Mouse (Mus musculus) G1E (cell line): ENCODE results near the gene Tgfbr3. TPM values are rescaled to one million over a fixed set of nuclear protein-coding genes. Genes with fewer than 3 reads are reported as not detected.

Experiments
- ATAC-seq: 2 replicates; pipeline ENCODE4 v1.8.0; 2016; ENCODE audit warnings: mild to moderate bottlenecking; ENCODE audit not compliant: insufficient number of reproducible peaks, poor library complexity, low FRiP score, severe bottlenecking; ENCODE audit errors: extremely low read depth
- DNase-seq: peaks from one replicate; pipeline ENCODE4 v3.0.0; 2012; ENCODE audit warnings: low spot score
- H3K27me3 ChIP-seq: 2 replicates; pipeline ENCODE4 v1.6.1; 2012; ENCODE audit warnings: mild to moderate bottlenecking, low read length, inconsistent platforms; ENCODE audit not compliant: insufficient read depth
- H3K36me3 ChIP-seq: replicated peaks from 2 replicates; pipeline ENCODE3; 2012; ENCODE audit warnings: mild to moderate bottlenecking, inconsistent platforms
- H3K4me1 ChIP-seq: 2 replicates; pipeline ENCODE4 v1.6.1; 2012; ENCODE audit warnings: low read depth, low read length, inconsistent platforms, mixed read lengths; ENCODE audit not compliant: insufficient read depth
- H3K4me3 ChIP-seq: 2 replicates; pipeline ENCODE4 v1.5.1; 2012; ENCODE audit warnings: low read depth, mild to moderate bottlenecking, inconsistent platforms, low read length, moderate library complexity, mixed read lengths
- H3K9me3 ChIP-seq: replicated peaks from 2 replicates; pipeline ENCODE4 v1.6.1; 2012; ENCODE audit warnings: inconsistent platforms
- CTCF ChIP-seq: IDR thresholded peaks from 2 replicates; pipeline ENCODE4 v1.5.1; 2012; ENCODE audit warnings: low read depth, low read length, inconsistent platforms, mixed read lengths
- GATA1 ChIP-seq: IDR thresholded peaks from 2 replicates; pipeline ENCODE4 v1.6.1; 2012; ENCODE audit warnings: borderline replicate concordance, low read length, inconsistent platforms, mixed read lengths
- GATA2 ChIP-seq: IDR thresholded peaks from 2 replicates; pipeline ENCODE4 v1.6.1; 2012; ENCODE audit warnings: low read depth, low read length, inconsistent platforms, borderline replicate concordance
- POLR2AphosphoS5 ChIP-seq: IDR thresholded peaks from 2 replicates; pipeline ENCODE4 v1.6.1; 2012; ENCODE audit warnings: low read depth, low read length, inconsistent platforms; ENCODE audit not compliant: insufficient replicate concordance
- TAL1 ChIP-seq: conservative IDR thresholded peaks from 2 replicates; pipeline ENCODE4 v1.6.1; 2012; ENCODE audit warnings: low read depth, low read length, inconsistent platforms, mixed read lengths
- polyA plus RNA-seq: library from polyadenylated mRNA; stranded (reverse); fragments of >175 nt; gene quantifications from 2 replicates; pipeline ENCODE4 v1.2.3, GENCODE M21; 2012
- total RNA-seq, 2 experiments: library from RNA; stranded (forward) in 1 of 2; stranded (reverse) in 1 of 2; fragments of 200-1000 nt in 1 of 2; fragments of >200 nt in 1 of 2; fragmentation: Nextera tagmentation in 1 of 2; gene quantifications; 2 replicates each; pipeline ENCODE4 v1.2.3; 2014 to 2017

The Tgfbr3 gene
- total and polyA plus RNA-seq, 3 experiments, result 0.05 TPM; not detected in 2

DNA sequence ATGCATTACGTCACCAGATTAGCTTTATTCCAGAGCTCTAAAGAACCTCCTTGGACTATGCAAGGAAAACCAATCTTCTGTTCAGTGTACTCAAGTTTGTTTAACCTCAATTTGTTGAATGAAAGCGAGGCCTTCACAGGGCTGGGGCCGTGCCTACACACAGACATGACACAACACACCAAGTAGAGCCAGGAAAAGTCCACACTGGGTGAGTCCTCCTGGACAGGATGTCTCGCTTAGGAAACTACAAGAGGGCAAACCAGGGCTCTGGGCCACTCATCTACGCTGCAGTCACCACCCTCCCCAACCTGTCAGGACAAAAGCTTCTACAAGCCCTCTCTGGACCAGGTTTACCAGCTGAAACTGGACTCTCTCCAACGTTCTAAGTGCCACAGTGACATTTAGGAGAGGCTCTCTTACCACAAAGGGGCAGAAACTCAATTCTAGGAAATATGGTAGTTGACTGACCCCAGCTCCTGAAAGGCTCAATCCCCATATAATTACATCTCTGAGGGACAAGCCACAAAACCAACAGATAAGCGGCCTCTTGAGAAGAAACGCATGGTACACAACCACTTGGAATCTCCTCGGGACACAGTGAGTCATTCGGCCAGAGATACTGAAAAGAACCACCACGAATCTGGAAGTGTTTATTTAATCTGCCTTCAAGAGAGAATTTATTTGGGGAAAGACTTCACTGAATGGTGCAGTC, 122.6 kb downstream of the Tgfbr3 start:
- ATAC-seq (no peak), DNase-seq (no peak)
- no peak overlapping the region for H3K4me3 ChIP-seq

DNA sequence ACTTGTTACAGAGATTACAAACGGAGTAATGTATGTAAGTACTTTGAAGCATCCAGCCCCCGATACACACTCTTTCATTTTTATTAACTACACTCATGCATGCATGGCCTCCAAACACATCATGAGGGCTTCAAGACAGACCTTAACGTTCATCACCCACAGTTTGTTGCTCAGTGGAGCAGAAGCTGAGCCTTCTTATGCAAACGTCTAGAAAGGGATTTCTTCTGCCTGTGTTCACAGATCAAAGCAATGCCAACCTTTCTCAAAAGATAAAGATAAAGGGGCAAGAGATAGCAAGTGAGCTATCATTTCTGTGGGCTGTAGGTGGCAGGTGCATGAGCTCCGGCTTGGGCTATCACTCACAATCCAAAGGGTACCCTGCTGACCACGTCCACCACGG, 123.7 kb downstream of the Tgfbr3 start:
- Histone ChIP-seq H3K9me3 (no peaks in the 10 kb centered on the region), H3K4me3 (no peak overlapping the region), H3K4me1 (no peaks in the 10 kb centered on the region), H3K27me3 (no peaks in the 10 kb centered on the region), H3K36me3 (no peaks in the 10 kb centered on the region)
- DNase-seq (no peak), ATAC-seq (no peak)
- no peak for TF ChIP-seq POLR2AphosphoS5
- no peak for TF ChIP-seq TAL1
- TF ChIP-seq GATA1, result no peak
- no peak for TF ChIP-seq GATA2
- TF ChIP-seq CTCF, result no peak

More for the DNA sequence above, 122.6 kb downstream of the Tgfbr3 start:
- Histone ChIP-seq H3K4me1 (no peaks in the 10 kb centered on the region), H3K36me3 (no peaks in the 10 kb centered on the region), H3K9me3 (no peaks in the 10 kb centered on the region), H3K27me3 (no peaks in the 10 kb centered on the region)
- no peak for TF ChIP-seq POLR2AphosphoS5
- TF ChIP-seq CTCF, result no peak
- TF ChIP-seq TAL1, result no peak
- TF ChIP-seq GATA1, result no peak
- no peak for TF ChIP-seq GATA2

DNA sequence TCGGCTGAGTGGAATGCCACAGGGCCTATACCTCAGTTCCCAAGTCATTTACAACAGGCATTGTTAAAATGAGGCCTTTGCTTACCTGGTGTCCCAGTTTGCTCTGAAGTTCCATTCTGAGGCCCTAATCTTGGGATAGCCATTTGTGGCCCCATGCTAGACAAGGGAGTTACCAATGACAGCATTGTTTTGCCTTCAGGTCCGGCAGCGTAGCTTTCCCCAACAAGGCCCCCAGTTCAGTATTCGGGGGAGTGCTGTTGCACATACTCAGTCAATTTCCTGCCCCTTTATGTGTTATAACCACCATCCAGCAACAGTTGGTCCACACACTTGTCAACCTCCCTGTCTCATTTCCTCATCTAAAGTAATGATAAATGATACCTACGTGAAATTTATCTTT, 124.2 kb downstream of the Tgfbr3 start:
- TF ChIP-seq POLR2AphosphoS5 (no peak), TAL1 (no peak), GATA2 (no peak), CTCF (no peak), GATA1 (no peak)
- ATAC-seq (no peak), DNase-seq (no peak)
- no peaks in the 10 kb centered on the region for H3K9me3 ChIP-seq
- no peaks in the 10 kb centered on the region for H3K4me1 ChIP-seq
- H3K27me3 ChIP-seq, result no peaks in the 10 kb centered on the region
- no peak overlapping the region for H3K4me3 ChIP-seq
- no peaks in the 10 kb centered on the region for H3K36me3 ChIP-seq

DNA sequence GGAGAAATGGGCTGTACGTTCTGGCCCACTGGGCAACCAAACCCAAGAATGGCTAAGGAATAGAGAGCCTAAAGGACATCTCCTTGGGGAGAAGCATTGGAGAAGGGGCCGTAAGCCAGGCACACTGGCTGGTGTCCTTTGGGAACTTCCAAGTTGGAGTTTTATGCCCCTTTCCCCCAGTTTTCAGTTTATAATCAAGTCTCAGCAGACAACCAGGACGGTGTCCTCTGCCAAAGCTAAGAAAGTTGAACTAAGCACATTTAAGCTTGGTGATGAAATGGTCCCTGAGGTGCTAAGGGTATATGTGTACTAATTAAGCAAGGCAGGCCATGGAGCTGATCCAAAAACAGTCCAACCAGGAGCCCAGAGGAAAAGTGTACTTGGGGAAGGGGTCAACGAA, 124.6 kb downstream of the Tgfbr3 start:
- Histone ChIP-seq H3K4me3 (no peak overlapping the region), H3K36me3 (no peaks in the 10 kb centered on the region), H3K27me3 (no peaks in the 10 kb centered on the region), H3K4me1 (no peaks in the 10 kb centered on the region), H3K9me3 (no peaks in the 10 kb centered on the region)
- TF ChIP-seq TAL1 (no peak), GATA2 (no peak), POLR2AphosphoS5 (no peak), CTCF (no peak), GATA1 (no peak)
- ATAC-seq, result no peak
- no peak for DNase-seq

DNA sequence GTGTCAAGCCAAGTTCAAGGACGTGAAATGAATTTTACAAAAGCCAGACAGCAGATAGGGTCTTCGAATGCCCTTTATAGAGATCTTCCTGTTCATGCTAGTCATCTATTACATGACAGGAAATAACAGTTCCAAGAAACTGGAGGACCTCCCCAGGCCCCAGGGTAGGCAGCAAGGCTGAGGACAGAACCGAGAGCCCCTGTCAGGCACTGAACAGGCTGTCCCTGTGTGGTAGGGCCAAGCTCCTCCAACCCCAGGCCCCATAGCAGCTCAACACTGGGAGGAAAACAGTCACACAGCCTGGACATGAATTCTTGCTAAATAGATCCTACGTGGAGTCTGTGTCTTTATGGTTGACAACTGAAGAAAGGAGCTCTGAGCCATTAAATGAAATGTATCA, 125.3 kb downstream of the Tgfbr3 start:
- TF ChIP-seq TAL1 (no peak), POLR2AphosphoS5 (no peak), GATA2 (no peak), CTCF (no peak), GATA1 (no peak)
- no peaks in the 10 kb centered on the region for H3K36me3 ChIP-seq
- H3K9me3 ChIP-seq, result no peaks in the 10 kb centered on the region
- no peak overlapping the region for H3K4me3 ChIP-seq
- ATAC-seq, result no peak
- H3K27me3 ChIP-seq, result no peaks in the 10 kb centered on the region
- no peaks in the 10 kb centered on the region for H3K4me1 ChIP-seq
- DNase-seq, result no peak

DNA sequence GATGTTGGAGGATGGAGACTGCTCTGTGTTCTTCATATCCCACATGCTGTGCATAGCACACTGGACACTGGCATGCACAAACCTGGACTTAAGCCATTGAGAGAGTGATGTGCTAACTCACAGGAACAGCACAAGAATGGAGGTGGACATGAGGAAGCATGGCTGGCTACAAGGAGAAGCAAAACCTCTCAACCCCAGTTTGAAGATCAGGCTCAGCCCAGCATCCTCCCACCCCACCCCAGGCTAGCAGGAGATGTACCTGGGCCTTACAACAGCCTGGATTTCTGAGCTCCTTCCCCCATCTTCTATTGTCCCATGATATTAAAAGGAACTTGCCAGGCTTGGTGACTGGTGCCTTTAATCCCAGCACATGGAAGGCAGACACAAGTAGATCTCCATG, 126.1 kb downstream of the Tgfbr3 start:
- no peak for TF ChIP-seq GATA1
- no peak for TF ChIP-seq GATA2
- TF ChIP-seq POLR2AphosphoS5, result no peak
- TF ChIP-seq CTCF, result no peak
- TF ChIP-seq TAL1, result no peak
- Histone ChIP-seq H3K4me1 (no peaks in the 10 kb centered on the region), H3K4me3 (no peak overlapping the region), H3K36me3 (no peaks in the 10 kb centered on the region), H3K9me3 (no peaks in the 10 kb centered on the region), H3K27me3 (no peaks in the 10 kb centered on the region)
- ATAC-seq (no peak), DNase-seq (no peak)
